Mouse (Mus musculus) heart, postnatal 4 days (tissue): ENCODE measurements around the gene Cfap43. TPM values are rescaled to one million over a fixed set of nuclear protein-coding genes. Genes with fewer than 3 reads are reported as not detected.

Experiments used
- DNase-seq: peaks from one replicate; pipeline ENCODE4 v3.0.0; 2021
- total RNA-seq, 2 experiments: library from RNA; stranded (reverse); gene quantifications; 2 replicates each; pipeline ENCODE4 v1.2.3; 2021

Cfap43 gene
- total RNA-seq, 2 experiments from 2014 or later, result not detected

- DNase-seq, result no peak
Measured at GRCm38 (mm10) chr19:47790316-47791020, 128.6 kb downstream of the Cfap43 start.

DNA sequence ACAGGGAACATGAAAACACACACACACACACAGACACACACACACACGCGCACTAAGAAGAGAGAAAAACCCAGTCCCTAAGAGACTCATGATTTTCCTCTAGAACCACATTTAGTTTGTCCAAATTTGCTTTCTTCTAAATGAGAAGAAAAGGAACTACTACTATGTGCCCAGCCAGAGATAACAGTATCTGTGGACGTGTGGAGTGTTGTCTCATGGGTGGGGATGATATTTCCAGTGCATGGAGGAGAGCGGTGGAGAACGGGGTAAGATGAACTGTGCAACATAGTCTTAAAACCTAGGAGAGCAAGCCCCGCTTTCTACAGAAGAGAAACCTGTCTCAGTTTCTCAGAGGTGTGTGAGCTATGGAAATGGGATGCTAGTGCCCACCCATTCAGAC is 135.2 kb downstream of the Cfap43 start:
- DNase-seq, result no peak

DNA sequence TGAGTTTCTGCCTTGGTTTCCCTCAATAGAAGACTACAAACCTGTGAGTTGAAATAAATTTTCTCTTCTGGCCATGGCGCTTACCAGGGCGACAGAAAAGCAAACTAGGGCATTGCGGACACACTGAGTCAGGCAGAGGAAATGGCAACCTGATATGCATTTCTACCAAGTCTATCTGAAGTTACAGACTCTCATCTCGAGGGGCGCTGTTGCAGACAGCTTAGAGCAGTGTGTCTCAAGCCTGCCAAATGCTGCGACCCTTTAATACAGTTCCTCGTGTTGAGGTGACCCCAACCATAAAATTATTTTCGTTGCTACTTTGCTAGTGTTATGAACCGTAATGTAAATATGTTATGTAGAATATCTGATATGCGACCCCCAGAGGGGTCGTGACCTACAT is 138.1 kb downstream of the Cfap43 start:
- no peak for DNase-seq

DNA sequence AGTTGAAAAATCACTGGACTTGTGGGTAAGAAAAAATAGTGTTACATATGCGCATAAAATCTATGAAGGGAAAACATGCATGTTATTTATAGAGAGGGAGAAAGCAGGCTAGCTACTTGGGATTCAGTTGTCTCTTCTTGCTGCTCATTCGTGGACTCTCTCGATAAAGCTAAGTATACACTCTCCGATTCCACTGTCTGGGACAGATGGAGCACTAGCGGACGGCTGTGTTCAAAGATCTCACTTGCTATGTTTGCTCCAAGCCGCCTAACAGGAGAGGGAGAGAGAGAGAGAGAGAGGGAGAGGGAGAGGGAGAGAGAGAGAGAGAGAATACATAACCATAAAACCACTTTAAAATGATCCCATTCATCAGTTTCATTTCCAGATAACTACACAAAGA is 138.9 kb downstream of the Cfap43 start:
- no peak for DNase-seq

DNA sequence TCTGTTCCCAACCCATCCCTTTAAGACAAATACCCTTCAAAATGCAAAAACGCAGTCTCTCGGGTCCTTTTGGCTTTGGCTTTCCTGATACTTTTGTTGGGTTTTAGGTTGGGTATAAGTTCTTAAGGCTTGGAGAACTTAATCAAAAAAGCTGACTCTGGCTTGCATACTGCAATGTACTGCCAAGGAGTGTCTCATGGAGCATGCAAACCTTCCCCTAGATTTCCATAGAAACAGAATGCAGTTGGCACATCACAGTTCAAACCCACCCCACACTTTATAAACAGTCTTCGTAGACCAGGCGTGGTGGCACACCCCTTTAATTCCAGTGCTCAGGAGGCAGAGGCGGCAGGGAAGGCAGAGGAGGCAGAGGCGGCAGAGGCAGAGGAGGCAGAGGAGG is 141.2 kb downstream of the Cfap43 start:
- no peak for DNase-seq

GRCm38 (mm10) chr19:47755625-47756024 is 163.5 kb downstream of the Cfap43 start:
- peak; percentile 25 for DNase-seq

GRCm38 (mm10) chr19:47754931-47755330 is 164.2 kb downstream of the Cfap43 start:
- no peak for DNase-seq

DNA sequence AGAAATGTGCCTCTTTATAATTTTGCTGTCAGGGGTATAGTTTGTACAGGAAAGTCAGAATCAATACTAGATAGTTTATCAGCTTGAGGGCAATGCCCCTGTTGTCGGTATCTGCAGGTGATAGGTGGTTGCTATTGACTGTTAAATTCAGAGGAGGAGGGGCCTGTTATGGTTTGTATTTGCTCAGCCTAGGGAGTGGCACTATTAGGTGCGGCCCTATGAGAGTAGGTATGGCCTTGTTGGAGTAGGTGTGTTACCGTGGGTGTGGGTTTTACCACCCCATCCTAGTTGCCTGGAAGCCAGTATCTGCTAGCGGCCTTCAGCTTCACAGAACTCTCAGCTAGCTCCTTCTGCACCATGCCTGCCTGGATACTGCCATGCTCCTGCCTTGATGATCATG is 165.2 kb downstream of the Cfap43 start:
- DNase-seq, result no peak

DNA sequence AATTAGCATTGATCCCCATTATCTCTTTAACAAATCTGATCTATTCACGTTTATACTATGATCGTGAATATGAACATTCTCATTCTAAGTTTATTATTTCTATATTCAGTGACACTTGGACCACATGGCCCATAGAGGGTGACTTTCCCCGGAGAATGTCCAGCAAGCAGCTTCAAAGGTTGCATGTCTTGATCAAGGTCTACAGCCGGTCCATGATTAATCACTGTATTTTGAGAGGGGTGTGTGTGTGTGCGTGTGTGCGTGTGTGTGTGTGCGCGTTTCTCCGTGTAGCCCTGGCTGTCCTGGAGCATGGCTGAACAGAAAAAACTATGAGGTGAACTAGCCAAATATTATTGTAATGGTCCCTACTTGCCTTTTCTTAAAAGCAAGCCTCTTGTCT is 166.6 kb downstream of the Cfap43 start:
- no peak for DNase-seq

- DNase-seq, result no peak
Measured at GRCm38 (mm10) chr19:47750391-47750790, 168.7 kb downstream of the Cfap43 start.

- DNase-seq, result no peak
Measured at GRCm38 (mm10) chr19:47748950-47749349, 170.1 kb downstream of the Cfap43 start.

- DNase-seq, result no peak
Measured at GRCm38 (mm10) chr19:47747072-47747471, 172.0 kb downstream of the Cfap43 start.

GRCm38 (mm10) chr19:47731931-47732330 is 187.2 kb downstream of the Cfap43 start:
- peak; percentile 79 for DNase-seq

DNA sequence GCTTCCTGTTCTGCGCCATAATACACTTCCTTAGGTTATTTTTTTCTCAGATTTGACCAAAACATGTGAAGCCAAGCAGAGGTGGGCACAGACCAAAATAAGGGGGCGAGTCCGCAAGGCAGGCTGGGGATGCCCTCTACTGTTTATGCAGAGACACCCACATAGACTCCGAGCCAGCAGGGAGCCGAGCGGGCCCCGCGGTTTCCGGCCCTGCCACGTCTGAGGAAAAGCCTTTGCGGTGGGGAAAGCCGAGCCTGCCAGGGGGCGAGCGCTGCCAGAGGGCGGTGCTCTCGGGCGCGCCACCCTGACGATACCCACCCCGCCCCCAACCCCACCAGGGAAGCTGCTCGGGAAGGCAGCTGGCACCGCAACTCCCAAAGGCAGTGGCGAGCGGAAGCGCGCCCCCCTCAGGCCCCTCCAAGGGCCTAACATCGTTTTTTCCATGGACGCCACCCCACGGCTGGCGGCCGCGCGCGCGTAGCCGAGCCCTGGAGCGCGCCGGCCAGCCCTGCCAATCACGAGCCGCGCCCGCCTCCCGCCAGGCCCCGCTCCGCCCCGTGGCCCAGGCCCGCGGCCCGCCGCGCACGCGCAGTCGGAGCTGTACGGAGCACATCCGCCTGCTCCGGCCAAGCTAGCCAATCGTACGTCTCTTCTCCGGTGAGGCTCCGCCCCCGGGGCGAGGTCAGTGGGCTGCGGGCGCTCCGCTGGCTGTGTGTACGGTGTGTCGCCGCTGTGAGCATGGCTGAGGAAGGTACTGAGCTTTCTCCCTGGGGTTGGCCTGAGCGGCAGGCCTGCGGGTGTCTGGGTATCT is 187.8 kb downstream of the Cfap43 start, which contains the start of gene Sfr1:
TSS of gene Sfr1 (plus strand) at position 612 of the 811 bp plus-strand sequence.
- DNase-seq, result peak; percentile 100

DNA sequence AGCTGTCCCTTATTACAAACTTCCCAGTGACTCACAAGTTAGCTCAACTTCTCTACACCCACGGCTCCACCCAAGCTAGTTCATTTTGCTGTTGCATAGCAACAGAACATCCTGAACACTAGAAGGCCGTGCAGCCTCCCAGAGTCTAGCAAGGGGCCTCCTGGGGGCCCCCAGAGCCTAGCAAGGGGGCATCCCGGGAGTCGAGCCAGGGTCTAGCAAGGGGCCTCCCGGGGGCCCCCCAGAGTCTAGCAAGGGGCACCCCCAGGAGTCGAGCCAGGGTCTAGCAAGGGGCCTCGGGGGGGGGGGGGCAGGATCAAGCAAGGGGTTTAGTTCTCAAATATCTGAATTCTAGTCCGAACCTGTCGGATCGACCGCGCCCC is 188.4 kb downstream of the Cfap43 start:
- DNase-seq, result peak; percentile 74

- no peak for DNase-seq
Measured at GRCm38 (mm10) chr19:47725643-47726140, 193.4 kb downstream of the Cfap43 start.

GRCm38 (mm10) chr19:47724903-47725302 is 194.2 kb downstream of the Cfap43 start:
- no peak for DNase-seq

GRCm38 (mm10) chr19:47722471-47722870 is 196.6 kb downstream of the Cfap43 start:
- DNase-seq, result no peak

- DNase-seq, result no peak
Measured at GRCm38 (mm10) chr19:47719147-47719546, 199.9 kb downstream of the Cfap43 start.

- DNase-seq, result no peak
Measured at GRCm38 (mm10) chr19:47716144-47716543, 202.9 kb downstream of the Cfap43 start.

GRCm38 (mm10) chr19:47713457-47713856 is 205.6 kb downstream of the Cfap43 start:
- DNase-seq, result no peak

DNA sequence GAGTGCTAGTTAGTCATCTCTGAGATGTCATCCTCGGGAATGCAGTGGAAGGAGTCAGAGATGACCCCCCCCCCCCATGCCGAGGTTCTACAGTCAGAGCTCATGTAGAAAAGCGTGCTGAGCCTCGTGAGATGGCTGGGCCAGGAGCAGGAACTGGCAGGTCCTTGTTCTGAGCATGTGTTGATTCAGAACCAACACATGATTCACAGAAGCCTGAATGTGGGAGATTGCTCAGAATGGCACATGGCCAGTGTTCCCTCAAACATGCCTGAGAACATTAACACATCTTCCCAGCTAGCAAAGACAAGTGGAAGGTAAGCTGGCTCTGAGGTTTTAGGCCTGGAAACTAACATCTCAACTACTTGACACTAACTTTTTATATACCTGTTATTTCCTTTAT is 208.7 kb downstream of the Cfap43 start:
- no peak for DNase-seq

GRCm38 (mm10) chr19:47705772-47706309 is 213.2 kb downstream of the Cfap43 start:
- DNase-seq, result no peak
